Mouse (Mus musculus) testis, adult 2 months (tissue): ENCODE data around the gene Sv2c. TPM values are rescaled to one million over a fixed set of nuclear protein-coding genes. Genes with fewer than 3 reads are reported as not detected.
A peak's percentile ranks its signal among the peaks of the same experiment; 100 is the strongest.
"Not testable (repeated sequence)": the region's sequence is repeated elsewhere in the genome, so short reads cannot be mapped to it uniquely, and the experiment has no call there.

ENCODE experiments used
- H3K27ac ChIP-seq: fragments of 200-500 bp; 2 replicates; pipeline ENCODE4 v1.5.1; 2012; ENCODE audit warnings: low read depth, low read length; ENCODE audit not compliant: control insufficient read depth, insufficient read depth
- H3K27me3 ChIP-seq: fragments of 200-500 bp; 2 replicates; pipeline ENCODE4 v1.6.1; 2012; ENCODE audit warnings: mild to moderate bottlenecking, low read length, moderate library complexity; ENCODE audit not compliant: control insufficient read depth, insufficient read depth
- H3K36me3 ChIP-seq: fragments of 200-500 bp; 2 replicates; pipeline ENCODE4 v1.6.1; 2012; ENCODE audit warnings: mild to moderate bottlenecking, low read length; ENCODE audit not compliant: control insufficient read depth, insufficient read depth
- H3K4me1 ChIP-seq: fragments of 200-500 bp; 2 replicates; pipeline ENCODE4 v1.6.1; 2012; ENCODE audit warnings: low read length; ENCODE audit not compliant: control insufficient read depth, insufficient read depth
- H3K4me3 ChIP-seq: fragments of 200-500 bp; 2 replicates; pipeline ENCODE4 v1.5.1; 2012; ENCODE audit warnings: low read depth, mild to moderate bottlenecking, low read length, moderate library complexity, mixed read lengths; ENCODE audit not compliant: control insufficient read depth
- CTCF ChIP-seq: fragments of 200-500 bp; IDR thresholded peaks from 2 replicates; pipeline ENCODE4 v1.5.1; 2012; ENCODE audit warnings: low read depth, mild to moderate bottlenecking, inconsistent platforms, low read length, moderate library complexity; ENCODE audit not compliant: control insufficient read depth, insufficient read depth, insufficient replicate concordance
- POLR2A ChIP-seq: fragments of 200-500 bp; IDR thresholded peaks from 2 replicates; pipeline ENCODE4 v1.6.1; 2012; ENCODE audit warnings: low read depth, mild to moderate bottlenecking, inconsistent platforms, low read length, moderate library complexity; ENCODE audit not compliant: control insufficient read depth
- polyA plus RNA-seq: library from polyadenylated mRNA; depleted of rRNA; stranded (reverse); fragments of >200 nt; gene quantifications from 2 replicates; pipeline ENCODE4 v1.2.3, GENCODE M21; 2012

The Sv2c gene
- polyA plus RNA-seq, 1 experiment, result 9.5 TPM

GRCm38 (mm10) chr13:95988181-95988580, 144.2 kb downstream of the Sv2c start:
- H3K4me1 ChIP-seq, result no peaks in the 10 kb centered on the region
- H3K27ac ChIP-seq, result no peak overlapping the region
- TF ChIP-seq CTCF (no peak), POLR2A (no peak)
- H3K27me3 ChIP-seq, result no peaks in the 10 kb centered on the region
- no peak overlapping the region for H3K4me3 ChIP-seq
- H3K36me3 ChIP-seq, result no peaks in the 10 kb centered on the region

GRCm38 (mm10) chr13:95987147-95987546, 145.2 kb downstream of the Sv2c start:
- H3K27ac ChIP-seq, result no peak overlapping the region
- TF ChIP-seq POLR2A (no peak), CTCF (no peak)
- H3K27me3 ChIP-seq, result no peaks in the 10 kb centered on the region
- no peak overlapping the region for H3K4me3 ChIP-seq
- no peaks in the 10 kb centered on the region for H3K4me1 ChIP-seq
- H3K36me3 ChIP-seq, result no peaks in the 10 kb centered on the region

GRCm38 (mm10) chr13:95986375-95986774, 146.0 kb downstream of the Sv2c start:
- no peak overlapping the region for H3K4me3 ChIP-seq
- H3K27ac ChIP-seq, result no peak overlapping the region
- H3K27me3 ChIP-seq, result no peaks in the 10 kb centered on the region
- TF ChIP-seq CTCF (no peak), POLR2A (no peak)
- H3K36me3 ChIP-seq, result no peaks in the 10 kb centered on the region
- no peaks in the 10 kb centered on the region for H3K4me1 ChIP-seq

GRCm38 (mm10) chr13:95975225-95975624, 157.2 kb downstream of the Sv2c start:
- H3K27me3 ChIP-seq, result no peaks in the 10 kb centered on the region
- H3K4me1 ChIP-seq, result no peaks in the 10 kb centered on the region
- TF ChIP-seq CTCF (no peak), POLR2A (no peak)
- no peak overlapping the region for H3K4me3 ChIP-seq
- H3K27ac ChIP-seq, result no peak overlapping the region
- H3K36me3 ChIP-seq, result no peaks in the 10 kb centered on the region

- Histone ChIP-seq H3K36me3 (no peaks in the 10 kb centered on the region), H3K4me1 (no peaks in the 10 kb centered on the region), H3K27me3 (no peaks in the 10 kb centered on the region), H3K4me3 (no peak overlapping the region), H3K27ac (no peak overlapping the region)
- no peak for TF ChIP-seq POLR2A
- no peak for TF ChIP-seq CTCF
Observed at GRCm38 (mm10) chr13:95974106-95974505, 158.3 kb downstream of the Sv2c start.

- TF ChIP-seq POLR2A (no peak), CTCF (peak; percentile 84; the same call in 1 of the 2 replicates)
- no peaks in the 10 kb centered on the region for H3K36me3 ChIP-seq
- H3K27ac ChIP-seq, result no peak overlapping the region
- H3K4me3 ChIP-seq, result no peak overlapping the region
- H3K4me1 ChIP-seq, result no peaks in the 10 kb centered on the region
- H3K27me3 ChIP-seq, result no peaks in the 10 kb centered on the region
Observed at GRCm38 (mm10) chr13:95973368-95973958, 158.9 kb downstream of the Sv2c start.

- H3K27me3 ChIP-seq, H3K27ac ChIP-seq, H3K4me3 ChIP-seq, H3K36me3 ChIP-seq, H3K4me1 ChIP-seq: not testable (repeated sequence)
Observed at GRCm38 (mm10) chr13:95968031-95968430, 164.3 kb downstream of the Sv2c start.

- Histone ChIP-seq H3K4me1 (no peaks in the 10 kb centered on the region), H3K4me3 (no peak overlapping the region), H3K27me3 (no peaks in the 10 kb centered on the region), H3K27ac (no peak overlapping the region), H3K36me3 (no peaks in the 10 kb centered on the region)
- TF ChIP-seq CTCF (no peak), POLR2A (no peak)
Observed at GRCm38 (mm10) chr13:95966791-95967190, 165.6 kb downstream of the Sv2c start.

GRCm38 (mm10) chr13:95965596-95965995, 166.8 kb downstream of the Sv2c start:
- Histone ChIP-seq H3K4me1 (no peaks in the 10 kb centered on the region), H3K4me3 (no peak overlapping the region), H3K27me3 (no peaks in the 10 kb centered on the region), H3K36me3 (no peaks in the 10 kb centered on the region), H3K27ac (no peak overlapping the region)
- TF ChIP-seq POLR2A, result no peak
- no peak for TF ChIP-seq CTCF
